Mouse (Mus musculus): ENCODE measurements around the gene Zfp36l2.

Zfp36l2 gene

DNA sequence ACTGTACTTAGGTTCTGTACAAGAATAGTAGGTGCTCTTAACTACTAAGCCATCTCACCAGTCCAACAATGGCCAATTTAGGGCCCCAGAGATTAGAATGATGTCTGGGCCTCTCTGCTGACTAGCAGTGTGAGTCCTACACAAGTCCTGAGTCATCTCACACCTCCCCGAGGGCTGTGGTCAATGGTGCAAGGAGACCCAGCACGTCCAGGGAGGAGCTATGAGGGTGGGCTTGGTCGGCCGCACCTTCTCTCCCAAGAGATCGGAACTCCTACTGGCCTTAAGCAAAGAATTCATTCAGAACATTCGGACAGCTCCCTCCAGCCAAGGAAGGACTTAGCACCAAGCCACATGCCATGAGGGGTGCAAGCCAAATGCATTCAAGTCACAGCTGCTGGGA, 36.4 kb downstream of the Zfp36l2 start:
- no peak for DNase-seq (ENCODE audit: low spot score)

DNA sequence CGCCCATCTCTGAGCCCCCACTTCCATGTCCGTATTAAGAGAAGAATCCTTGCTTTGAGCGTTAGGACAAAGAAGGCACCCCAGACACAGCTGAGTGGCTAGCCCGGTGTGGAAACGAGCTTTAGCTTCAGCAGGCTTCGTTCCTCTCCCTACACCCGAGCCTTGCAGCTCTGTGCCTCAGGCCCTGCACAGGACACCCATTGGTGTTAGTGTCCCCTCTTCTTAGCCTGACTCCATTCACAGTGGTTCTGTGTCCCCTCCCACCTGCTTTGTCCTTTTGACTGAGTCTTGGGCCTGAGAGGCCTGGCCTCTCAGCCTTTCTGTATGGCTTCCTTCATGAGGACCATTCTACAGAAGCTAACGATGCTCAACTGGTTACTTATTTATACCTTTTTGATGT, 37.5 kb downstream of the Zfp36l2 start:
- no peak for DNase-seq (ENCODE audit: low spot score)

DNA sequence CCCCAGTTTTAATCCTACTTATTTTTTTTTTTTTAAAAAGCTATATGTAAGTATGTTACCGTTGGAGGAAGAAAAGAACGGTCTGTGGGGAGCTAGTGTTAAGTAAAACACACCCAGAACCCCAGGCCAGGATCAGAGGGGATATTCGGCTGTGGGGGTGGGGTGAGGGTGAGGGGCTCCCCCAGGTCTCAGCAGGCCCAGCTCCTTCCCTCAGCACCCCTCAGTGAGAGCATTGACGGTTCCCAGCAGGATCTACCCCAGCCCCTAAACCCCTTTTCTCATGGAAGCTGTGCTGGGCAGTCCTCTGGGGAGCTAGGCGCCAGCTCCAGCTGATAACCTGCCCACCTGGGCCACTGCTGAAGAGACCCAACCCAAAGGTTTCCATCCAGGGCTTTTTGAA, 38.2 kb downstream of the Zfp36l2 start:
- DNase-seq (ENCODE audit: low spot score) = no peak

GRCm38 (mm10) chr17:84148499-84149484, 39.0 kb downstream of the Zfp36l2 start:
- DNase-seq (ENCODE audit: low spot score) = peak; percentile 82

DNA sequence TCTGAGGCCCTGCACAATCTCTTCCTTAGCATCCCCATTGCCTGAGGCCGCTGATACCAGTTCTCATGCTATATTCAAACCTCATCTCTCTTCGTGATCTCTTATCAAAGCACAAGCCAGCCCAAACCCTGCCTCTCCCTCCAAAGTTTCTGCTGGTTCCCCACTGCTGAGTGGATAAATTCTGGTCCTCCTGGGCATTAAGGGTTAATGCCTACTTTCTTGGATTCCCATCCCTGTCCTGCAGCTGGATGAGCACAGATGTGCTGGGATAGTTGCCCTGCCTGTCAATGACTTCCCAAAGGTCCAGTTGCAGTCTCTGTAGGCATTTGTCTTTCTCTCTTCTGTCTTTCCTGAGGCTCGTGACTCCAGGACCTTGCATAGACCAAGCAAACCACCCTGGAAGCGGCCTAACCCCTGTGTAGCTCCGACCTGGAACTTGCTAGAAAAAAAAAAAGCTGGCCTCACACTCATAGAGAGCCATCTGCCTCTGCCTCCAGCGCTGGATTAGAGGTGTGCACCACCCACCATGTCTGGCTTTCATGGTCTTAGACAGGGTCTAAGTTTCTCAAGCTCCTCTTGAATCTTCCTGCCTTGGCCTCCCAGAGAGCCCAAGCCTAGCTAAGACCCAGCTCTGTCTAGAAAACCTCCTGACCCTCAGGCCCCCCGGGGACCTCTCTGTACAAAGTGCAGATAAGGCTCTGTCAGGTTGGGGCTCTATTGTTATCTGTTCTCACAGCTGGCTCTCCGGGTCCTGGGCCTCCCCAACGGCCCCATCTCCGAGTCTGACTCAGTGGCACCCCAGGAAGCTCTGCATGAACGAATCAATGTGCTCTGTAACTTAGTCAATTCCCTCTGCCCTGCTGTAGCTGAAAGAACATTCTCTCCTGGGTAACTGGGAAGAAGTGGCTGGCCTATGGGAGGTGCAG, 40.3 kb downstream of the Zfp36l2 start:
- no peak for DNase-seq (ENCODE audit: low spot score)

- no peak for DNase-seq (ENCODE audit: low spot score)
These were observed 41.1 kb downstream of the Zfp36l2 start for GRCm38 (mm10) chr17:84146458-84147182.

DNA sequence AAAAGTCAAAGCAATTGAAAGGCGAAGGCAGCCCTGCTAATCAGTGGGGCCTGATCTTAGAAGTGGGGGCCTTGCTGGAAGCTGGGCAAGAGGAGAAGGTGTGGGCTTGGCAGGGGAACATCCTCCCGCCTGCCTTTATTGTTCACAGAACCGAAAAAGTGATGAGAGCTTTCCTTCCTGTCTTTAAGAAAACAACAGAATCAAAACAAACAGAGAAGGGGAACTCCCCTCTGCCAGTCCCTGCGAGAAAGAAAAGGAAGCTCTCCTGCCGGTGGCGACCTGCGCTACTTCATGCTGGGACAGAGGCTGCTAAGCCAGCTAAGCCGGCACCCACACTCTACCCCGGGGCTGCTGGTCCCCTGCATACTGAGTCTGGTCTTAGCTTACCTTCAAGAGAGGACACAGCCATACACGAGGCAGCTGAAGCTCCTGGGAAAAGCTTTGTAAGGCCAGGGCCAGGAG, 41.9 kb downstream of the Zfp36l2 start:
- no peak for DNase-seq (ENCODE audit: low spot score)

DNA sequence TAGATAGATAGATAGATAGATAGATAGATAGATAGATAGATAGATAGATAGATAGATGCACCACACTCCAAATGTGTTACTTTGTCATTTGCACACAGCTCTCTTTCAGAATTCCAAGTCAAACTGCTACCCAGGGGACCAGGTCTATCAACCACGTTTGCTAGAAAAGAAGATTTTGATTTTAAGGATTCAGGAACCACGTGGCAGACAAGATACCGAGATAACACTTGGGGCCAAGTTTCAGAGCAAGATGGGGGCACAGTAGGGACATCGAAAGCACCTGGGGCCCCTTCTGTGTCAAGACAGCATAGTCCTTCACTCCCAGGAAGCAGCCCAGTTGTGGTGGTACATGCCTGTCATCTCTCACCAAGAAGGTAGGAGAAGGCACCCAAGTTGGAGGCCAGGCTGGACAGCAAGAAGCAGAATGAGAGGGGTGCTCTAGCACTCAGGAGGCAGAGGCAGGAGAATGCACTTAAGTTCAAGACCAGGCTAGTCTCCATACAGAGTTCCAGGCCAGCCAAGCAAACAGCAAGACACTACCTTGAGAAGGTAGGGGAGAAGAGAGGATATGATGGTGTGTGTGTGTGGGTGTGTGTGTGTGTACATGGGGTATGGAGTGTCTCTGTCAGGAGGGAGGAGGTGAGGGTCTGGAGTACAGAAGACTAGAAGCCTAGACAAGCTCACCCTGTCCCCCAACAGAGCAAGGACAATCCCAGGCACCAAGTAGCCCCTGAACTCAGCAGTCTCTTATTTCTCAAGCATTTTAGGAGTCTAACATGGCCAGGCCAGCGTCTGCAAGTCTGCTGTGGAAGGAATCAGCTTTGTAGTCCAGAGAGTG, 42.8 kb downstream of the Zfp36l2 start:
- DNase-seq (ENCODE audit: low spot score) = no peak

DNA sequence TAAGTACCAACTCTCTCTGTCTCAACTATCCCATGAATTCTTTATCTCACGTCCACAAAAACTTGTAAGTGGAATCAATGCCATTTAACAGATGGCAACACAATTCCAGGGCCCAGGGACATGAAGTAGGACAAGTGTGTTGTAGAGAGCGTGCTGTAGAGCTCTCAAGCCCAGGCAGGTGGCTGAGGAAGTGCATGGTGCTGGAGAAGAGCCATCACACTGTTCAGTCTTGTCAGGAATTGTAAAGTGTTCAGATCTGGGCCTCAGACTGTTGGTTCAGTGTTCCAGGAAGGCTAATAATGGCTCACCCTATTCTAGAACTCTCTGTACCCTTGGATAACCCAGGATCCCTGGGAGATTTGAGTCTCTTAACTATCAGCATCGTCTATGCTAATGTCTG, 43.6 kb downstream of the Zfp36l2 start:
- no peak for DNase-seq (ENCODE audit: low spot score)

DNA sequence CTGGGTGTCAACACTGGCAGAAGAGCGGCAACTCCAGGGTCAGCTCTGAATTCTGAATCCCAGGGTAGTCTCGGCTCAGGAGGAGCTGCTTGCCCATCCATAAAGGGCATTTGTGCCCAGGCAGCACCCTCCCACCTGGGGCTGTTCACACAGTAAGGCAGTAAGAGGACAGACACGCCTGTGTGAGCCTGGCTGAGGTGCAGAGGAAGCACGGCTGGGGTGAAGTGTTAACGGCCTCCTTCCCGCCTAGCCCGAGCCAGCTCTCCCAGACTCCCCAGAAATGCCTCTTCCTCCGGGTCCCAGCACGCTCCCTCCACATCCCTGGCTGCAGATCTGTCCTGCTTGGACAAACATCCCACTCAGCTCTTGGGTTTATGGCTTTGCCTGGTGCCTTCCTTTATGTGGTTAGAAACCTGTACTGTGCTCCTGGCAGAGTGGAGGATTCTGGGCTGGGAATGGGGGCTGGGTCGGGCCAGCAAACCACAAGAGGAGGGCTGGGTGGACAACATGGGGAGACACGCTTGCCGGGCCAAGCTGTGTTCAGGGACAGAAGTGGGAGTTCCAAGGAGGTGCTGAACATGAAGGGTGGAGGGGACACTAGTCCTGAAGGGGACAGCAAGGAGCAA, 44.4 kb downstream of the Zfp36l2 start:
- DNase-seq (ENCODE audit: low spot score) = no peak

- DNase-seq (ENCODE audit: low spot score) = no peak
These were observed 46.1 kb downstream of the Zfp36l2 start for GRCm38 (mm10) chr17:84141691-84142090.

GRCm38 (mm10) chr17:84140822-84141507, 46.8 kb downstream of the Zfp36l2 start:
- DNase-seq (ENCODE audit: low spot score) = no peak

- no peak for DNase-seq (ENCODE audit: low spot score)
These were observed 50.2 kb downstream of the Zfp36l2 start for GRCm38 (mm10) chr17:84137393-84138171.

GRCm38 (mm10) chr17:84136669-84137392, 50.9 kb downstream of the Zfp36l2 start:
- DNase-seq (ENCODE audit: low spot score) = no peak

DNA sequence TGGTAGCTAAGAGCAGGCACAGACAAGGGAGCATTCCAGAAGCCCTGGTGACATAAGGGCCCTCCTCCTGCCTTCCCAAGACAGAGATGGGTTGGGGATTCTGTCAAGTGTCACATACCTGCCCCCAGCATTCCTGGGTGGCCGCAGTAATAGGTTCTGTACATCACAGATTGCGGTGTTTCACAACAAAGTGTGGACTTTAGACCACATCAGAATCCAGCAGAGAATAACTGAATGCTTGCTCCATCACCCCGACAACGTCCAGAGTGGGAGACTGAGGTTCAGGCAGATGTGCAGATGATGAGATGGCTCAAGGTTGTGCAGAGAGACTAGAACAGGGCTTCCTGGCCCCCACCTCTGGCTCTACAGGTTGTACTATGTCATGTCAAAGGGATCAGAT, 51.5 kb downstream of the Zfp36l2 start:
- DNase-seq (ENCODE audit: low spot score) = no peak

GRCm38 (mm10) chr17:84135243-84135642, 52.5 kb downstream of the Zfp36l2 start:
- DNase-seq (ENCODE audit: low spot score) = no peak

Data from ovary, adult 18-20 months (tissue).